Mouse (Mus musculus) small intestine, adult 2 months (tissue): ENCODE measurements around the gene Dcst1. TPM values are rescaled to one million over a fixed set of nuclear protein-coding genes. Genes with fewer than 3 reads are reported as not detected.

ENCODE experiments used
- H3K27ac ChIP-seq: fragments of 200-500 bp; 2 replicates; pipeline ENCODE4 v1.5.1; 2012; ENCODE audit warnings: low read depth, low read length, control low read depth, inconsistent platforms; ENCODE audit not compliant: insufficient read depth
- H3K27me3 ChIP-seq: fragments of 200-500 bp; 2 replicates; pipeline ENCODE4 v1.6.1; 2012; ENCODE audit warnings: mild to moderate bottlenecking, moderate library complexity, low read length, inconsistent platforms; ENCODE audit not compliant: control insufficient read depth, insufficient read depth
- H3K36me3 ChIP-seq: fragments of 200-500 bp; 2 replicates; pipeline ENCODE4 v1.6.1; 2012; ENCODE audit warnings: mild to moderate bottlenecking, low read length, control low read depth, inconsistent platforms; ENCODE audit not compliant: control insufficient read depth, insufficient read depth
- H3K4me1 ChIP-seq: fragments of 200-500 bp; 2 replicates; pipeline ENCODE4 v1.6.1; 2012; ENCODE audit warnings: low read length, inconsistent platforms, mixed read lengths; ENCODE audit not compliant: control insufficient read depth, insufficient read depth, insufficient read length
- H3K4me3 ChIP-seq: fragments of 200-500 bp; 2 replicates; pipeline ENCODE4 v1.5.1; 2012; ENCODE audit warnings: low read depth, mild to moderate bottlenecking, control low read depth, inconsistent platforms, low read length, moderate library complexity
- CTCF ChIP-seq: fragments of 200-500 bp; IDR thresholded peaks from 2 replicates; pipeline ENCODE4 v1.5.1; 2012; ENCODE audit warnings: low read depth, mild to moderate bottlenecking, control low read depth, inconsistent platforms, low read length, moderate library complexity, mixed read lengths; ENCODE audit not compliant: insufficient replicate concordance, insufficient read length; ENCODE audit errors: extremely low read depth
- POLR2A ChIP-seq: fragments of 200-500 bp; IDR thresholded peaks from 2 replicates; pipeline ENCODE4 v1.6.1; 2012; ENCODE audit warnings: low read depth, mild to moderate bottlenecking, control low read depth, inconsistent platforms, low read length, moderate library complexity
- WGBS: fragments of 180-500 bp; shearing (Covaris S2); methylation state at CpG from one replicate; pipeline ENCODE4 v1.1.7; 2018; 5-methylcytosine and 5-hydroxymethylcytosine counted together
- polyA plus RNA-seq: library from polyadenylated mRNA; depleted of rRNA; stranded (reverse); fragments of >200 nt; gene quantifications from 2 replicates; pipeline ENCODE4 v1.2.3, GENCODE M21; 2012

The Dcst1 gene
- polyA plus RNA-seq, 1 experiment = 9.1 TPM

DNA sequence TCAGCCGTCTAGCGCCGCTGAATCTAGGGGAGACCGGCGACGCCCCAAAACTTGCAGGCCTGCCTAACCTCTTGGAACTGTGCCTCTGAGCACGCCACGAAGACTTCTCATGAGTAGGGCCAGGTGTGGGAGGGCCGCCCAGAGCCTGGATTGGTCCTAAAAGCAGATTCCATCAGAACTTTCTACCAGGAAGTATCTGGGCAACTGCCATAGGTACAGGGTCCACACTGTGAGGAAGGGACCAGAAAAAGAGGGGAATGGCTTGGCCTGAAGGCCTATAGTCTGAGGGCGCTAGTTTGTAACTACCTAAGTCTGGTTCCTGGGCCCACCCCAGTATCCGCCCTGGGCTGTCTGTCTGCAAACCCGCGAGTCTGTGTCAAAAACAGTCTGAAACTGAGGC is 33.5 kb downstream of the Dcst1 start:
- TF ChIP-seq CTCF = no peak
- TF ChIP-seq POLR2A = no peak
- Histone ChIP-seq H3K27ac (peak overlapping the region; percentile 86), H3K4me1 (peaks cover 33% of the 10 kb centered on the region), H3K27me3 (no peaks in the 10 kb centered on the region), H3K4me3 (no peak overlapping the region), H3K36me3 (peaks cover 5% of the 10 kb centered on the region; the same call in 1 of the 2 replicates)
- 24% methylated on average over 13 of the region's 13 CpGs for WGBS

DNA sequence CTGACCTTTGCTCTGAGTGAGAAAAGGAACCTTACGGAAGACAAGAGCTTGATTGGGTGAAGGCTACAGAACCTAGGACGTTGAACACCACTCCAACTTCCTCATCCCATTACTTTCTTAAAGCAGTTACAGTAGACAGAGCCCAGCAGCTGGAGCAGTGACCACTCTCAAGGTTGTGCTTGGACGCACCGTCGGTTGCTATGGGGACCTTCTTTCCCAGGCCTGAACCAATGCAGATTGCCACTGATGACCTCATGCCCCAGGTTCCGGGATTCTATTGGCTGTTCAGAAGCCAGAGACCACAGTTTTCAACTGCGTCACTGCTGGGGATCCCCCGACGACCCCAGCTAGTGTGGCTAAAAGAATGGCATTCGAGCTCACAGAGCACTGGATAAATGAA is 34.1 kb downstream of the Dcst1 start:
- H3K4me1 ChIP-seq = peaks cover 33% of the 10 kb centered on the region
- H3K27me3 ChIP-seq = no peaks in the 10 kb centered on the region
- no peak overlapping the region for H3K4me3 ChIP-seq
- peaks cover 5% of the 10 kb centered on the region; the same call in 1 of the 2 replicates for H3K36me3 ChIP-seq
- WGBS = 10% methylated on average over 10 of the region's 10 CpGs
- TF ChIP-seq POLR2A (no peak), CTCF (no peak)
- H3K27ac ChIP-seq = peak overlapping the region; percentile 86

DNA sequence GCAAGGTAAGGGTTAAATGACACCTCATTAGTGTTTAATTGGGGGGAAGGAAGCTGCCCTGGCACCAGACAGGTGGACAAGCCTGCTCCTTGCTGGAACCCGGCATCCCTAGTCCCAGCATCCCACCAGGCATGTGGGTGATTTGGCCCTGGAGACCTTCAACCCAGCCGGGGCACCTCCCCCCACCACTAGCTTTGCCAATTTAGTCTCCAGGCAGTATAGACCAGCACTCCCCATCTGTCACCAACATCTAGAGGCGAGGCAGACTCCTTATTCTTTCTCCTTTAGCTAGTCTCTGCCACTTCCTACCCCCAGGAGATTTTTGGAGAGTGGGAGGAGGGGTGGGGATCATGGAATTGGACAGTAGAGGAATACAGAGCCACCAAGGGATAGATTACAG is 34.7 kb downstream of the Dcst1 start:
- 42% methylated on average over 3 of the region's 3 CpGs for WGBS
- Histone ChIP-seq H3K4me1 (peaks cover 33% of the 10 kb centered on the region), H3K36me3 (peaks cover 5% of the 10 kb centered on the region; the same call in 1 of the 2 replicates), H3K4me3 (no peak overlapping the region), H3K27me3 (no peaks in the 10 kb centered on the region), H3K27ac (no peak overlapping the region)
- TF ChIP-seq CTCF (no peak), POLR2A (no peak)

DNA sequence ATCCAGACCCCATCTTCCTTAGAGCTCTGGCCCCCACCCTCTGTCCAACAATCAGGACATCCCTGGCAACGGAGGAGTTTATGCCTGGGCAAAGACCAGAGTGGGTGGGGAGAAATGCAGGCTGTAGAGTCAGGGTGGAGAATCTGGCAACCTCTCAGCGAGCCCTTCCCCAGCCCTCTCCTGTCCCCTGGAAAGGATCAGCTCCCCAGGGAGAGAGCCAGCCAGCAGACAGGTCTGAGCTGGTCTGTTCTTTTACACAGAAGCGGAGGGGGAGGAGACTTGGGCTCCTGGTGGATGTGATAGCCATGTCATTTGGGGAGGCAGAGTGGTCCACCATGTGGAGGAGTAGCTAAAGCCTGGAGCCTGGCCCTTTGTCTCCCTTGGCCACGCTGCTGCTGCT is 36.4 kb downstream of the Dcst1 start:
- Histone ChIP-seq H3K4me1 (peaks cover 33% of the 10 kb centered on the region), H3K27me3 (no peaks in the 10 kb centered on the region), H3K27ac (peak overlapping the region; percentile 60), H3K4me3 (no peak overlapping the region), H3K36me3 (no peaks in the 10 kb centered on the region)
- WGBS = 12% methylated on average over 4 of the region's 4 CpGs
- no peak for TF ChIP-seq CTCF
- no peak for TF ChIP-seq POLR2A

DNA sequence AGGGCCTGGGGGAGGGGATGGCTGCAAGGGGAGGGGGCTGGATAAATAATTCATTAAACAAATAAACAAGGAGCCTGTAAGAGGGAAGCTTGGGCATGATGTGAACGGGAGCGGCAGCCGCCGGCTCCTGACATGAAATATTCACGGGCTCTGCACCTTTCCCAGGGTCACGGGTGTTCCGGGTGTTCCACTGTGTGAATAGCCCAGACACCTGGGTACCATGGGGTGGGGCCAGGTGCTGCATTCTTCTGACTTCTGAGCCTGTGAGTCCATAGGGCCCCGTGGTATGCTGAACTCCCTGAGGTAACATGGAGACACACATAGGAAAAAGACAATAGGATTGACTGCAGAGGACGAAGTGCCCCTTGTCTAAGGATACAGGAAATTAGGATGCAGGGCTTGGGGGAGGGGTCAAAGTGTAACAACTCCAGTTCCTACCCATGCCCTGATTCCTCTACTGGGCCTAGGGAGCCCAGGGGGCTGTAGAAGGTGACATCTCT is 37.6 kb downstream of the Dcst1 start:
- Histone ChIP-seq H3K4me1 (peaks cover 29% of the 10 kb centered on the region), H3K27ac (no peak overlapping the region), H3K27me3 (no peaks in the 10 kb centered on the region), H3K36me3 (no peaks in the 10 kb centered on the region), H3K4me3 (no peak overlapping the region)
- no peak for TF ChIP-seq CTCF
- TF ChIP-seq POLR2A = no peak
- 15% methylated on average over 9 of the region's 9 CpGs for WGBS

DNA sequence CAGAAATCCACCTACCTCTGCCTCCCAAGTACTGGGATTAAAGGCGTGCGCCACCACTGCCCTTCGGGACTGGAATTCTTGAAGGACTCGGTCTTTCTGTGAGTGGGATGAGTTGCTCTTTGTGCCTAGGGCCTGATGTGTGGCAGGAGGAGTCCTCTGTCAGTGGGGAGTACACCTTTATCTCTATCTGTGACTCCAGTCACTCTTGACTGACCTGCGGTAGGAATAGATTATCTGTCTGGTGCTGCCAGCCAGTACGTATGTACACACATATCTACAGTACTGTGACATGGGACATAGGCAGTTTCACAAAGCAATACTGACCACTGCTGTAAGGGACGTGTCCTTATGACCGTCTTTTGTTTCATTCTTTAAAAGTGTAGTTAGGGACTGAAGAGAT is 39.2 kb downstream of the Dcst1 start:
- Histone ChIP-seq H3K27me3 (peaks cover 8% of the 10 kb centered on the region; the same call in 1 of the 2 replicates), H3K4me1 (peaks cover 32% of the 10 kb centered on the region), H3K4me3 (no peak overlapping the region), H3K27ac (no peak overlapping the region), H3K36me3 (no peaks in the 10 kb centered on the region)
- WGBS = 94% methylated on average over 8 of the region's 8 CpGs
- TF ChIP-seq CTCF = no peak
- no peak for TF ChIP-seq POLR2A

DNA sequence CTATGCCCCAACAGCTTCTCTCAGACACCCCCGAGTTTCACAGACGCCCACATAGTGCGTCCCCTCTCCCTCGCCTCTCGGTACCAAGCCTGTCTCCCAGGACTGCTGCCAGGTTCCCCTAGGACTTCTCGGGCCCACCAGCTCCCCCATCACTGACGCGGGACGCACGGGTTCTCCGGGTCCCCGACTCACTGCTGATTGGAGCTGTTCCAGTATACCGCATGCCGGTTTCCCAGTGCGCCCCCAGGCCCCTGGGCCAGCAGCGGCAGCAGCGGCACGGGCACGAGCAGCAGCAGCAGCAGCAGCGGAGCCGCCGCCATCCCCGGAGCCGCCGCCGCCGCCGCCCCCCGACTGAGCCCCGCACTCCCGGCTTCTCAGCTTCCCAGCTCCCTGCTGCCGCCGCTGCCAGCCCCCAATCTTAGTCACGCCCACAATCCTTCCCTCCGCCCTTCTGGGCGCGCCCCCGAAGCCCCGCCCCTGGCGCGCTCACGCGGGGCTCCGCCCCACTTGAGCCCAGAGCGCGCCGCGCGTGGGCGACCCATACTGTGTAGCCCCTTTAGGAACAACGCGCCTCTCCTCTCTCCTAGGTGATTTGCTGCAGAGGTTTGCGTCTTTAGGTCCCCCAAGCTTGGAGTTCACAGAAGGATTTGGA is 42.4 kb downstream of the Dcst1 start, which contains the start of gene Efna3:
Gene Efna3 (minus strand): TSS at position 452 of the 652 bp plus-strand sequence.
- no peak within 1 kb of the TSS for H3K27ac ChIP-seq
- WGBS = under 1% methylated on average over 53 of the region's 53 CpGs
- H3K27me3 ChIP-seq = peaks cover 31% of the 10 kb centered on the region
- peaks cover 29% of the 10 kb centered on the region for H3K4me1 ChIP-seq
- H3K36me3 ChIP-seq = no peaks in the 10 kb centered on the region
- TF ChIP-seq CTCF (no peak), POLR2A (no peak)
- H3K4me3 ChIP-seq = peak within 1 kb of the TSS; percentile 69
